Mouse (Mus musculus) left cerebral cortex, postnatal 14 days (tissue): ENCODE results near the gene Ryk. TPM values are rescaled to one million over a fixed set of nuclear protein-coding genes. Genes with fewer than 3 reads are reported as not detected.

Experiments used
- DNase-seq, 2 experiments: peaks; one replicate each; pipeline ENCODE4 v3.0.0; 2021 to 2022; ENCODE audit warnings: low spot score in 2 of 2, mixed read lengths in 1 of 2
- intact Hi-C: fragments of 180-260 bp; cut with DNase I; formaldehyde crosslinking; loops from one replicate; pipeline ENCODE4 v1.15.1; 2025
- long read RNA-seq, 2 experiments: library from polyadenylated mRNA; stranded (forward); transcript quantifications; one replicate each; pipeline ENCODE4 v2.0.0; 2021
- total RNA-seq, 2 experiments: library from RNA; stranded (reverse); gene quantifications; 2 replicates each; pipeline ENCODE4 v1.2.3; 2021

Gene Ryk
- total RNA-seq = 10 to 100 TPM; 28.1 to 31.6 TPM
- long read RNA-seq, experiment 1, transcript Ryk-203 (15 exons, 2,505 nt) = minor isoform, 21 of 46 reads
- long read RNA-seq, experiment 1, transcript Ryk-201 (15 exons, 2,852 nt) = major isoform, 23 of 46 reads
- long read RNA-seq, experiment 1, partial matches to known transcripts = 0 of 46 reads
- long read RNA-seq, experiment 1, other reads (novel, unspliced or antisense) = 2 of 46 reads
- long read RNA-seq, experiment 2, transcript Ryk-203 (15 exons, 2,505 nt) = major isoform, 26 of 46 reads
- long read RNA-seq, experiment 2, transcript Ryk-201 (15 exons, 2,852 nt) = minor isoform, 17 of 46 reads
- long read RNA-seq, experiment 2, partial matches to known transcripts = 1 of 46 reads
- long read RNA-seq, experiment 2, other reads (novel, unspliced or antisense) = 2 of 46 reads

DNA sequence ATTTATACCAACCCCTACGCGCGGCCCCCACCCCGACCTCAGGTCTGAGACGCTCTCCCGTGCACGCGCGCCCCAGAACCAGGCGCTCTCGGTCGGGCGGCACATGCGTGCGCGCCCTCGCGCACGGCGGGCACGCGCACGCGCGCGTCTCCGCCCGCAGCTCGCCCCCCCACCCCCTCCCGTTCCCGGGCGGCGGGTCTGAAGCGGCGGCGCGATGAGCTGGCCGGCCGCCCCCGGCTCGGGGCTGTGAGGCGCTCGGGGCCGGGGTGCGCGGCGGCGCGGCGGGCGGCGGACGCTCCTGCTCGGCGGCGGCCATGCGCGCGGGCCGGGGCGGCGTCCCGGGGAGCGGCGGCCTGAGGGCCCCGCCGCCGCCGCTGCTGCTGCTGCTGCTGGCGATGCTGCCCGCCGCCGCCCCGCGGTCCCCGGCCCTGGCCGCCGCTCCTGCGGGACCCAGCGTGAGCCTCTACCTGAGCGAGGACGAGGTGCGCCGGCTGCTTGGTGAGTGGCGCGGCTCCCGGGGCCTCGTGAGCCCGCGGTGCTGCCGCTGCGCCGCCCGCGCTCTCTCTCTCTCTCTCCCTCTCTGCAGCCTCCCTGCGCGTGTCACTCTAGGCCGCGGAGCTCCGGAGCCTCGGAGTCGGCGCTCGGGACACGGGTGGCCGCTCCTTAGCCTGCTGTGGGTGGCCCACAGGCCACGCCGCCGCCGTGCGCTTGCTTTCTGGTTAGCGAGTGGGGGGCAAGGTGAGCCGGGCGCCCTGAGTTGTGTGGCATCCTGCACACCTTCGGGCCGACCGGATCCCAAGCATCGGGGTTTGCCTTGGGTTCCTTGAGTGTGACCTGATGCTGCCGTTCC, at the start of gene Ryk:
Gene Ryk (plus strand): TSS at position 176 of the 850 bp plus-strand sequence.
- peak; percentile 57 to 77 for DNase-seq
- intact Hi-C loops = no loop called here

DNA sequence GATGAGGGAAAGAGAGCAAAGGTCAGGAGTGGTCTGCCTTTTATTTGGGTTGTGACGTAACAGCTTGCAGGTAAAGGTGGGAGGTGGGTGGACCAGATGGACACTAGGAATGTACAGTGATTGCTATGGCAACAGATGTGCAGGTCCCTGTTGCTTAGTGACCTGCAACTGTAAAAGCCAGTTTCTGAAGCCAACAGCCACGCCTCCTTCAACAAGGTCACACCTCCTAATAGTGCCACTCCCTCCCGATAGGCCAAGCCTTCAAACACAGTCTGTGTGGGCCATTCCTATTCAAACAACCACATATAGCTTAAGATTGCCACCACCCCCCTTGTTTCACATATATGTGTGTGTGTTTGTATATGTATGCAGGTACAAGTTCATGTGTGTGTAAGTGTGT, 45.2 kb upstream of the Ryk start:
- no peak for DNase-seq
- intact Hi-C loops = no loop called here

DNA sequence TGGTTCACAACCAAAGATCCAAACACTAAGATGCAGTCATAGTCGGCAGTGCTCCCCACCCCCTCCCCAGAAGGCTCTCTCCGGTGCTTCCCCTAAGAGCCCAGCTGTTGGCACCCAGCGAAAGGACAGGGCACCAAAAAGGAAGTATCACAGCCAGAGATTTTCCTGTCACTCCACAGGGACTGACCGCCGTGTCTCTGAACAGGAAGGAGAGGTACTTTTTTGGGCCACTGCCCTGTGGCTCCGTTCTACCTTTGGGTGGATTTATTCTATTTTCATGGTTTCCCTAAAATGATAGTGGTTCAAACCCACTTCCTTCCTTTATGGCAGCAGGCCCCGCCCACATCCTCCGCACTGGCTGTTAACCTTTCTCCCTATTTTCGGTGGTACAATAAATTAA, 42.9 kb upstream of the Ryk start:
- intact Hi-C loops = no loop called here
- no peak for DNase-seq

DNA sequence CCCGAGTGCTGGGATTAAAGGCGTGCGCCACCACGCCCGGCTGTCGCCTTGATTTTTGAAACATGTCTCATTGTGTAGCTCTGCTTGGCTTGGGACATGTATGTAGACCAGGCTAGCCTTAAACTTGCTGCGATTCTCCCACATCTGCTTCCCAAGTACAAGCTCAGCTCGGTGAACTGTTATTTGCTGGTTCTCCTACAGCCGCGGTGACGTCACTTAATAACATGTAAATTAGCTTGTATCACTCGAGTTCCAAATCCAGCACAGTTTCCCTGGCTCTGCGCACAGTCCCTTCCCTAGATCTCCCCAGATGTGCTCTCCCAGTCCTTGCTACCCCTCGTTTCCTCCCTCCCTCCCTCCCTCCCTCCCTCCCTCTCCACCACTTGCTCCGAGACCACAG, 41.9 kb upstream of the Ryk start:
- intact Hi-C loops = no loop called here
- no peak for DNase-seq

DNA sequence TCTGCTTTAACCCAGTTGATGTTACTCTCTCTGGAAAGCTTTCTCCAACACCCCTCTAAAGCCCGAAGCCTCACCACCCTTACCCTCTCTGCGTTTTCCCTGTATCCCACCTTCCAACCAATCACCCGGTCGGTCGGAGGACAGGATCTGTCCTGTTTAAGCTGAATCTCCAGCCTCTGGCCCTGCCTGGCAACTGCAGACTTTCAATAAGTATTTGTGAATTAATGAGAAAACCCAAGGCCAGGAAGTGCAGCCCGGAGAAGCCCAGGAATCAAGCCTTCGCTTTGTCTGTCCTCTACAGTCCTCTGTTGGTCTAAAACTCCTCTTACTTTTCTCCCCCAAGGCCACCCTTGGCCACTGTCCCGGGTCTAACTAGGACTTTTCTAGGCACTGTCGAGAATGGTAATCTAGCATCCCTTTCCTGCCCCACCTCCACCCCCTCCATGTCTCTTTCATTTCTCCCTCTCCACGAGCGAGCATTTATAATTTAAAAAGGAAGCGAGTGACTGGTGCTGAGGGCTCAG, 41.4 kb upstream of the Ryk start:
- intact Hi-C loops = no loop called here
- DNase-seq = peak in 1 of 2 experiments; percentile 40

DNA sequence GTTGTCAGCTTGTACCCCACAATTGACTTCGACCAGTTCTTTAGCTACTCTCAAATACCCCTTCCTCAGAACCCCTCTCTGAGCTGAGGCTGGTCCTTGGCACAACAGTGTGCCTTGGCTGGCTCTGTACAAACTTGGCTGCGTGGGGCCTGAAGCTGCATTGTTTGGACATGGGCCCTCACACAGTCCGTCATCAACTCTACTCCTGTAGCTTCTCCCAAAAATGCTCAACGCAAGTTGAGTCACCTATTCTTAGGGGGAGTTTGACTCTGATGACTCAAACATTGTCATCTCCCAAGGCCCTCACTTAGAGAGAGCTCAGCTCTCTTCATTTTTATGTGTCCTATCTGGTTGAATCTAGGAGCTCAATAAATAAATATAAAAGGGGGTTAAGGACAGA, 36.3 kb upstream of the Ryk start:
- intact Hi-C loops = no loop called here
- DNase-seq = no peak

DNA sequence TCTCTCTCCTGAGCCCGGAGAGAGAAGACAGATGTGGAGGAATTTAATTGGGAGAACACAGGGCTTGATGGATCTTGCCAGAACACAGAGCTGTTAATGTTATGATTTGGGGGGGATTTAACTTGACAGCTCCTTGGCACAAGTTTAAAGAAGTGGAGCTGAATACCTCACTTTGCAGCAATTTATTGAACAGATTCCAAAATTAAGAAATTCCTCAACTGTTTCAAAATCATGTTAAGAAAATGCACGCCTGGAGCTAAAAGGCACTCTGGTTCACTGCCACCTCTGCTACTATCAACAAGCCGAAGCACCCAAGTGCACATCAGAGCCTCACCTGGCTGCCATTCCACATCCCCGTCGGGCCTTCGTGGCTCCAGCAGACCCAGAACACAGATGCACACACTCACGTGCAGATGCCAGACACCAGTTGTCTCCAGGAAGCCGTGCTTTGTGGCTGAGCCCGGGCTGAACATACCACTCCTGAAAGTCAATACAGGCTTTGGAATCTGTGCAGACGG, 28.6 kb upstream of the Ryk start:
- no peak for DNase-seq
- intact Hi-C loops = no loop called here

DNA sequence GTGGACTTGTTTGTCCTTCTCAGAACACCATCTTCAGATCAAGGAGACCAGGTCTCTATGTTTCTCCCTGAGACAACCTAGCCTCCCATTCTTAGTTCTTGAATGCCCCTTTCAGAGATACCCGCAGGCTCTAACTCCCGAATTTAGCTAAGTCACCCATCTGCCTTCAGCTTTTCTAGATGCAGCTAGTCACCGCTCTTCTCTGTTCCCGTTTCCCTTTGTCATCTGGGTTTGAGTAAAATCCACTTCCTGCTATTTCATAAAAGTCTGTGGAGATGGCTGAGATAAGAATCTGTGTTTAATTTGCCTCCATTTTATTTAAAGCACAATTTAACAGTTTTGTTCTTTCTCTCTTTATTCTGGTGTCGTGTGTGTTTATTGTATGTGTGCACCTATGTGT, 23.5 kb upstream of the Ryk start:
- DNase-seq = no peak
- intact Hi-C loops = no loop called here

DNA sequence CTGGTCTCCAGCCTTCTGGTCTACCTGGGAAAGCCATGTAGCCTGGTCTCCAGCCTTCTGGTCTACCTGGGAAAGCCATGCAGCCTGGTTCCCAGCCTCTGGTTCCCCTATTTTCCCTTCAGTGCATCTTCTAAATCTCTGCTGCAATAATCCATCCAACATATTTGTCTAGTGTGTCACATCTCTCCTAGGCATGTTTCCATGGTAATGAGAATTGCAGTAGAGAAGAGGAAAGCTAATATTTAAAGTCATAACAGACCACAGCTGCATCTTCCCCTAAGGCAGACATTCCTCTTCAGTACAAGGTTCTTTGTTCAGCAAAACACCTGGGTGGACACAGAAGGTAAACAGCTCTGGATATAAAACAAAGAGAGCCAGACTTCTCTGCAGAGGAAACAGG, 16.5 kb upstream of the Ryk start:
- no peak for DNase-seq
- intact Hi-C loops = no loop called here

DNA sequence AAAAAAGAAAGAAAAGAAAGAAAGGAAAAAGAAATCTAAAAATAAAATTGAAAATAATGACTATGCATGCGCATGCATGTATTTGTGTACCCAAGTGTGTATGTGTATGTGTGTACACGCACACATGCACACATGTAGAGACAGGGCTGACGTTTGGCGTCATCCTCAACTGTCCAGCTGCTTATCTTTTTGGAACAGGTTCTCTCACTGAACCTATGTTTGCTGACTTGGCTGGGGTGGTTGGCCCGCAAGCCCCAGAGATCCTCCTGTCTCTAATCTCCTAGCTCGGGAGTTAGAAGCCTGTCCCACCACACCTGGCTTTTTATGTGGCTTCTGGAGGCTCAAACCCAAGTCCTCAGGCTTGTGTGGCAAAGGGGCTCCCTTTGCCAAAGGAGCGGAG, 6.1 kb upstream of the Ryk start:
- no peak for DNase-seq
- intact Hi-C loops = no loop called here

DNA sequence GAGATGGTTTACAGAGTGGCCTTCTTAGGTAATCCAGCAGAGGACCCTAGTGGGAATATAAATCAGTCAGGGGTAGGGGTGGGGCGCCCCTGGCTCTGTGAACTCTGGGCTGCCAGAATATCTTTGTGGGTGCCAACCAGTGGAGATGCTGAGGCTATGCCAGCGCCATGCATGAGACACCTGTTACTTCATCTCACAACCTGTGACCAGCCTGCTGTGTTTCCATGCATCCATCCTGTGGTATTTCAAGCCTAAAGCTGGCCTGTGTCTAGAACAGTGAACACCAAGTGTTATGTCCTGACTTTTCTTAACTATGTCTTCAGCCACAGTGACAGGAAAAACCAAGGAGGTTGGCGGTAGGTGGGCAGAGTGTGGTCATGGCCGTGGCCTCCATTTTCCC, 3.2 kb upstream of the Ryk start:
- intact Hi-C loops = no loop called here

DNA sequence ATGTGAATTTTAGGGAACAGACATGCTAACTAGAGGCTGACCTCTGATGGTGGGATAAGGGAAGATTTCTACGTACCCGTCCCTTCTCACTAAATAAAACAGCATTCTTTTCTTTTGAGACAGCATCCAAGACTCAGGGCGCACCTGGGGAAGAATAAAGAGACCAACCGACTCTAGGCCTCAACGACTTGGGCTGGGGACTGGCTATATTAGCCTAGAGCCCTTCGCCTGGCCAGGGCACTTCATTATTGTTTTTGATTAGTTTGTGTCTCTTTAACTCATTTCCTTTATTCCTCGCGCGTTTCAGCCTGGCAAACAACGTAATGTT, 339 bp upstream of the Ryk start:
- intact Hi-C loops = no loop called here
- no peak for DNase-seq

More for the DNA sequence above, 3.2 kb upstream of the Ryk start:
- DNase-seq = no peak

DNA sequence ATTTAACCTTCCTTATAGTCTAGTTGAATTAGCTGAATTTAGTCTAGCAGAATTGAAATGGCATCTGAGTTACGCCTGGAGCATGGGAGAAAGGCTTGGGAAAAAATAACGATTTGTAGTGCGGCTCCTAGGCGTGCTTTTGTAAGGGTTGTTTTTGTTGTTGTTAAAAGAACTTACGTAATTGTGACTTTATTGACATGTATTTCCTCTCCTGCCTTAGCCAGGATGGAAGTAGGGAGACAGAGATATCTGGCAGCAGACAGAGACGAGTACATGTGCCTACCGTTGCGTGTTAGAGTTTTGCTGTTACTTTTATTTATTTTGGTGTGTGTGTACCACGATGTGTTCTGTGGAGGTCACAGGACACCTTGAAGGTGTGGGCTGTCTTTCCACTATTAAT, 1.6 kb downstream of the Ryk start:
- intact Hi-C loops = no loop called here
- no peak for DNase-seq

DNA sequence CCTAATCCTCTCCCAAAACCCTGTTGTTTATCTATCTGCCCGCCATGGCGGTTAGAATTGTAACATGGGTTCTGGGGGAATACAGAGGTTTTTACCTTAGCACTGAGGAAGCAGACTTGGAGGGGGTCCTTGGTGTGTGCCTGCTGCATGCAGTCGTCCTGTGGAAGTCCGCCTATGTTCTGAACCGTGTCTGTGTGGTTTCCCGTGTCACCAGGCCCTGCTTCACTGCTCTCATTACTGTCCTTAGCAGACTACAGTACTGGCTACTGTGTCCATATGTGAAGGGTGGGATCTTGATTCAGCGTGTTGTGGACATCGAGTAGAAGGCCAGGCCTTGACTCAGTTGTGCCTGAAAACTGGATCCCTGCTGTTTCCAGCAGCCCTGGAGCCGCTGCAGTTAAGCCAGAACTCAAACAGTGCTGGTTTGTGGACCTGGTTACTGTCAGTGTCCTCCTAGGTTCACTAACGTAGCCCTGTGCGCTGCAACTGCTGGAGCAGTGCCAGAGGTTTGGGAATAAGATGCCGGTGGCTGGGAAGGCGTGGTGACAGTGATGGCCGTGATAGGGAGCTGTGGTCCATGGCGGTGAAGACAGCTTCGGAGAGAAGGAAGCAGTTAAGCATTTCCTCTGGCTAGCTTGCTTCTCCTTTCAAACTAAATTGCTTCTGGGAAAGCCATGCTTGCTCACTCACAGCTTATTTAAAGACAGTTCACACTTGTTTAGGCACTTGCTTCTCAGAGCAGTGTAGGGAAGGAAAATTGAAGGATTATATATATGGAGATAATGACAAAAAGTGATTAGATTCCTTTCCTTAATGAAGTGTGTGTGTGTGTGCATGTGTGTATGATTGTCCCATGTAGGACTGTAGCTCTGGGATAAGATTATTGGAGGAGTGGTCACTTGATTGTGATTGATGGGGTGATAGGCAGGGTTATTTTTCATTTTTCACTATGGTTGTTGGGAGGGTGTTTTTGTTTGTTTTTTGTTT, 6.4 kb downstream of the Ryk start:
- intact Hi-C loops = no loop called here
- no peak for DNase-seq

DNA sequence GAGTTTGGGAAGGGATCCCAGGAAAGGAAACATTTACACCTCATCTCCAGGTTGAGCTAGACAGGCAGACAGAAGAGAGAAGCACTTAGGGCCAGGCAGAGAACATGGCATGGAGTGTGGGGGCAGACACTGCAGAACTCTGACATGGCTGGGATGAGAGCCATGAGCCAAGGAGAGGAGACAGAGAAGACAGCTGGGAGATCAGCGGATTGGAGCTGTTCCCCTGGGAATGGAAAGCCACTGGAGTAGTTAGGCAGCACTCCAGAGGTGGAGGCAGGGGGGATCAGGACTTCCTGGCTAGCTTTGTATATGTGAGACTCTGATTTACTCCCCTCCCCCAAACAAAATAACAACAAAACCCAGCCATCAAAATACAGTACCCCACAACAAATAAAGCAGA, 7.1 kb downstream of the Ryk start:
- DNase-seq = no peak
- intact Hi-C loops = no loop called here

DNA sequence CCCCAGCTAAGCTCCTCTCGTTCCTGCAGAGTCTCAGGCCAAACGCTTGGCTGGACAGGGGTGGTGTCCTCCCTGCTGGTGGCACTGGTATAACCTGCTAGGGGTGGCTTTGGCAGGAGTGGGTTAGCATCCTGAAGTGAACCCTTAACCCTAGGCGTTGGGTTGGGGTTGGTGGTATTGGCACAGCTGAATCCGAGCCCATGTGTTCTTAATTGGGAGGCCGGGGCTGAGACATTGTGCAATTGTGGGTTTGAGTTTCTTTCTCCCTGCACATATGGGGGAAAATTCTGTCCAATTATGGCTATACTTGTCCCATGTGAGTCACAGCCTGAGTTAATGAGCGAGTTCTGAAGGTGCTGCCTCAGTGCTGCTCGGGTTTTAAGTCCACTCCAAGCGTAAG, 7.8 kb downstream of the Ryk start:
- intact Hi-C loops = no loop called here
- DNase-seq = no peak

DNA sequence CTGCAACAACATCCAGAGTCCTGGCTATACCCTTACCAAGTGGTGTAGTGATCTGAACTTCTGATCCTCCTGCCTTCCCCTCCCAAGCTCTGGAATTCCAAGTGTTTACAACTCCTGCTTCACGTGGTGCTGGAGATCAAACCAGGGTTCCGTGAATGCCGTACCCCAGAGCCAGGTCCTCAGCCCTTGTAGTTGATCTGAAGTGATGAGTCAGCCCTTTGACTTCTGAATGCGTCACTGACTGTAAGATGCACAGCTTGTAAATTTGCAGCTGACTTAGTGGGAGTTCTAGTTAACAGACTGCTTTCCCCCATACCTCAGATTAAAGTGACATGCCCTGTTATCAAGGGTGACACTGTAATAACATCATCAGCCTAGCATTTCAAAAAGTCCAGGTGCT, 8.9 kb downstream of the Ryk start:
- intact Hi-C loops = no loop called here

DNA sequence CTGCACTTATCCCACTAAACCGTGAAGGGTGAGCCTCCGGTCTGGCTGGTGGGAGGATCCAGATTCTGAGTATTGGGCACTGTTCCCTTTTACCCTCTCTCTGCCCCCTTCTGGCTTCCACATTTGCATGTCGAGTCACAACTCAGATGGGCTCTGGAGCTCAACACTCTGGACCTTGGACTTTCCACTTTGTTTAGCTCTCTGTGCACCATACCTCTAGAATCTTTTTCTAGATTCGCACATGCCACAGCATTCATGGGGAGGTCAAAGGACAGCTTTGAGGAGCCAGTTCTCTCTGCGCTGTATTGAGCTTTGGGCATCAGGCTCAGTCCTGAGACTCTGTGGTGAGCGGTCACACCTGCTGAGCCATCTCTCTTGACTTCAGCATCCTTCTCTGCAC, 11.1 kb downstream of the Ryk start:
- no peak for DNase-seq
- intact Hi-C loops = no loop called here

More for the DNA sequence above, 8.9 kb downstream of the Ryk start:
- DNase-seq = no peak

DNA sequence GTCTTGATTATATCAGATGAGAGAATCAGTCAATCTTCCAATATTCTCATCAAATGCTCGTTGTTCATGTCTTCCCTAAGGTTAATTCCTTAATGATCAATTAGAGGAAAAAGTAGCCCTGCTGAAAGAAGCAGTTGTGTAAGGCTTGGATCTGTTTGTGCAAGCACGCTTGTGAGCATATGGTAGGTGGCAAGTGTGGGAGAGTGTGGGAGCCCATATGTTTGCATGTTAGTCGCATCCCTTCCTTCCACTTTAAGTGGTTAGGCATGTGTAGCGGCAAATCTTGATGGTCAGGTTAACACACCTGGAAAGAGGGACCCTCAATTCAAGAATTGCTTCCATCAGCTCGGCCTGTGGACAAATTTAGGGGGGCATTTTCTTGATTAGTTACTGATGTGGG, 11.6 kb downstream of the Ryk start:
- DNase-seq = no peak
- intact Hi-C loops = no loop called here
